Mouse (Mus musculus): Measurements from ENCODE around the gene Ehbp1l1. TPM values are rescaled to one million over a fixed set of nuclear protein-coding genes. Genes with fewer than 3 reads are reported as not detected.
"Not testable (repeated sequence)": the region's sequence is repeated elsewhere in the genome, so short reads cannot be mapped to it uniquely, and the experiment has no call there.

The Ehbp1l1 gene
- polyA plus RNA-seq, 1 experiment from 2014 or later: 20.0 TPM

GRCm38 (mm10) chr19:5687738-5688137, 38.4 kb downstream of the Ehbp1l1 start:
- Histone ChIP-seq H3K9ac (replicated peaks; ENCODE audit: low read depth, low read length) (peak overlapping the region; percentile 78), H3K27me3 (replicated peaks; ENCODE audit: control insufficient read depth, insufficient read depth, low read length) (no peaks in the 10 kb centered on the region), H3K27ac (ENCODE audit: low read length) (peak overlapping the region; percentile 91; the same call in 1 of the 2 replicates), H3K4me2 (ENCODE audit: low read length) (peak overlapping the region; percentile 99), H3K4me1 (replicated peaks; ENCODE audit: control insufficient read depth, insufficient read depth, low read length) (peaks cover 45% of the 10 kb centered on the region), H3K4me3 (replicated peaks; ENCODE audit: low read length) (peak overlapping the region; percentile 85), H3K36me3 (ENCODE audit: control insufficient read depth, insufficient read depth) (peaks cover 17% of the 10 kb centered on the region), H3K9me3 (ENCODE audit: control insufficient read depth, low read length) (no peaks in the 10 kb centered on the region)
- 21% methylated on average over 9 of the region's 9 CpGs for WGBS
- ATAC-seq: no peak

- not testable (repeated sequence) for H3K4me3 ChIP-seq (replicated peaks; ENCODE audit: low read length); ATAC-seq; H3K4me2 ChIP-seq (ENCODE audit: low read length); H3K27ac ChIP-seq (ENCODE audit: low read length); H3K9ac ChIP-seq (replicated peaks; ENCODE audit: low read depth, low read length); H3K9me3 ChIP-seq (ENCODE audit: control insufficient read depth, low read length); H3K27me3 ChIP-seq (replicated peaks; ENCODE audit: control insufficient read depth, insufficient read depth, low read length)
- Histone ChIP-seq H3K4me1 (replicated peaks; ENCODE audit: control insufficient read depth, insufficient read depth, low read length) (peaks cover 37% of the 10 kb centered on the region), H3K36me3 (ENCODE audit: control insufficient read depth, insufficient read depth) (peaks cover 24% of the 10 kb centered on the region)
- 92% methylated on average over 12 of the region's 12 CpGs for WGBS
Measured at GRCm38 (mm10) chr19:5686954-5687353, 39.2 kb downstream of the Ehbp1l1 start.

- no peaks in the 10 kb centered on the region for H3K27me3 ChIP-seq (replicated peaks; ENCODE audit: control insufficient read depth, insufficient read depth, low read length)
- no peak overlapping the region for H3K4me3 ChIP-seq (replicated peaks; ENCODE audit: low read length)
- no peak overlapping the region for H3K27ac ChIP-seq (ENCODE audit: low read length)
- no peaks in the 10 kb centered on the region for H3K9me3 ChIP-seq (ENCODE audit: control insufficient read depth, low read length)
- H3K36me3 ChIP-seq (ENCODE audit: control insufficient read depth, insufficient read depth): peaks cover 28% of the 10 kb centered on the region
- H3K9ac ChIP-seq (replicated peaks; ENCODE audit: low read depth, low read length): no peak overlapping the region
- ATAC-seq: no peak
- peaks cover 32% of the 10 kb centered on the region for H3K4me1 ChIP-seq (replicated peaks; ENCODE audit: control insufficient read depth, insufficient read depth, low read length)
- no peak overlapping the region for H3K4me2 ChIP-seq (ENCODE audit: low read length)
- 95% methylated on average over 13 of the region's 13 CpGs for WGBS
Measured at GRCm38 (mm10) chr19:5686437-5686836, 39.7 kb downstream of the Ehbp1l1 start.

- 97% methylated on average over 11 of the region's 11 CpGs for WGBS
- Histone ChIP-seq H3K27me3 (replicated peaks; ENCODE audit: control insufficient read depth, insufficient read depth, low read length) (no peaks in the 10 kb centered on the region), H3K36me3 (ENCODE audit: control insufficient read depth, insufficient read depth) (peaks cover 33% of the 10 kb centered on the region), H3K4me3 (replicated peaks; ENCODE audit: low read length) (no peak overlapping the region), H3K27ac (ENCODE audit: low read length) (no peak overlapping the region), H3K9ac (replicated peaks; ENCODE audit: low read depth, low read length) (no peak overlapping the region), H3K9me3 (ENCODE audit: control insufficient read depth, low read length) (no peaks in the 10 kb centered on the region), H3K4me1 (replicated peaks; ENCODE audit: control insufficient read depth, insufficient read depth, low read length) (peaks cover 27% of the 10 kb centered on the region), H3K4me2 (ENCODE audit: low read length) (no peak overlapping the region)
- no peak for ATAC-seq
Measured at GRCm38 (mm10) chr19:5685861-5686260, 40.3 kb downstream of the Ehbp1l1 start.

GRCm38 (mm10) chr19:5685431-5685830, 40.7 kb downstream of the Ehbp1l1 start:
- 93% methylated on average over 19 of the region's 19 CpGs for WGBS

GRCm38 (mm10) chr19:5684985-5685384, 41.1 kb downstream of the Ehbp1l1 start:
- ATAC-seq: no peak
- H3K4me3 ChIP-seq (replicated peaks; ENCODE audit: low read length): no peak overlapping the region
- no peak overlapping the region for H3K4me2 ChIP-seq (ENCODE audit: low read length)
- no peaks in the 10 kb centered on the region for H3K9me3 ChIP-seq (ENCODE audit: control insufficient read depth, low read length)
- H3K36me3 ChIP-seq (ENCODE audit: control insufficient read depth, insufficient read depth): peaks cover 38% of the 10 kb centered on the region
- H3K27me3 ChIP-seq (replicated peaks; ENCODE audit: control insufficient read depth, insufficient read depth, low read length): no peaks in the 10 kb centered on the region
- H3K9ac ChIP-seq (replicated peaks; ENCODE audit: low read depth, low read length): no peak overlapping the region
- H3K27ac ChIP-seq (ENCODE audit: low read length): no peak overlapping the region
- WGBS: 89% methylated on average over 13 of the region's 13 CpGs
- H3K4me1 ChIP-seq (replicated peaks; ENCODE audit: control insufficient read depth, insufficient read depth, low read length): peaks cover 18% of the 10 kb centered on the region

More at GRCm38 (mm10) chr19:5685431-5685830, 40.7 kb downstream of the Ehbp1l1 start:
- no peaks in the 10 kb centered on the region for H3K9me3 ChIP-seq (ENCODE audit: control insufficient read depth, low read length)
- H3K4me1 ChIP-seq (replicated peaks; ENCODE audit: control insufficient read depth, insufficient read depth, low read length): peaks cover 23% of the 10 kb centered on the region
- peaks cover 36% of the 10 kb centered on the region for H3K36me3 ChIP-seq (ENCODE audit: control insufficient read depth, insufficient read depth)
- no peak overlapping the region for H3K27ac ChIP-seq (ENCODE audit: low read length)
- H3K27me3 ChIP-seq (replicated peaks; ENCODE audit: control insufficient read depth, insufficient read depth, low read length): no peaks in the 10 kb centered on the region
- no peak overlapping the region for H3K9ac ChIP-seq (replicated peaks; ENCODE audit: low read depth, low read length)
- ATAC-seq: no peak
- H3K4me3 ChIP-seq (replicated peaks; ENCODE audit: low read length): no peak overlapping the region
- no peak overlapping the region for H3K4me2 ChIP-seq (ENCODE audit: low read length)

GRCm38 (mm10) chr19:5684236-5684635, 41.9 kb downstream of the Ehbp1l1 start:
- no peak for ATAC-seq
- H3K27ac ChIP-seq (ENCODE audit: low read length): no peak overlapping the region
- H3K36me3 ChIP-seq (ENCODE audit: control insufficient read depth, insufficient read depth): peaks cover 40% of the 10 kb centered on the region
- peaks cover 11% of the 10 kb centered on the region for H3K4me1 ChIP-seq (replicated peaks; ENCODE audit: control insufficient read depth, insufficient read depth, low read length)
- no peak overlapping the region for H3K4me3 ChIP-seq (replicated peaks; ENCODE audit: low read length)
- H3K9ac ChIP-seq (replicated peaks; ENCODE audit: low read depth, low read length): no peak overlapping the region
- no peaks in the 10 kb centered on the region for H3K27me3 ChIP-seq (replicated peaks; ENCODE audit: control insufficient read depth, insufficient read depth, low read length)
- no peaks in the 10 kb centered on the region for H3K9me3 ChIP-seq (ENCODE audit: control insufficient read depth, low read length)
- WGBS: 91% methylated on average over 12 of the region's 12 CpGs
- no peak overlapping the region for H3K4me2 ChIP-seq (ENCODE audit: low read length)

GRCm38 (mm10) chr19:5680432-5680831, 45.7 kb downstream of the Ehbp1l1 start:
- Histone ChIP-seq H3K9ac (replicated peaks; ENCODE audit: low read depth, low read length) (no peak overlapping the region), H3K36me3 (ENCODE audit: control insufficient read depth, insufficient read depth) (peaks cover 51% of the 10 kb centered on the region), H3K4me3 (replicated peaks; ENCODE audit: low read length) (no peak overlapping the region), H3K4me1 (replicated peaks; ENCODE audit: control insufficient read depth, insufficient read depth, low read length) (no peaks in the 10 kb centered on the region), H3K4me2 (ENCODE audit: low read length) (no peak overlapping the region), H3K27ac (ENCODE audit: low read length) (no peak overlapping the region), H3K27me3 (replicated peaks; ENCODE audit: control insufficient read depth, insufficient read depth, low read length) (no peaks in the 10 kb centered on the region), H3K9me3 (ENCODE audit: control insufficient read depth, low read length) (no peaks in the 10 kb centered on the region)
- WGBS: 92% methylated on average over 4 of the region's 4 CpGs
- no peak for ATAC-seq

- ATAC-seq: no peak
- peaks cover 4% of the 10 kb centered on the region for H3K4me1 ChIP-seq (replicated peaks; ENCODE audit: control insufficient read depth, insufficient read depth, low read length)
- no peak overlapping the region for H3K27ac ChIP-seq (ENCODE audit: low read length)
- no peak overlapping the region for H3K4me3 ChIP-seq (replicated peaks; ENCODE audit: low read length)
- no peak overlapping the region for H3K4me2 ChIP-seq (ENCODE audit: low read length)
- H3K9ac ChIP-seq (replicated peaks; ENCODE audit: low read depth, low read length): no peak overlapping the region
- no peaks in the 10 kb centered on the region for H3K27me3 ChIP-seq (replicated peaks; ENCODE audit: control insufficient read depth, insufficient read depth, low read length)
- H3K9me3 ChIP-seq (ENCODE audit: control insufficient read depth, low read length): no peaks in the 10 kb centered on the region
- 94% methylated on average over 4 of the region's 4 CpGs for WGBS
- peaks cover 23% of the 10 kb centered on the region for H3K36me3 ChIP-seq (ENCODE audit: control insufficient read depth, insufficient read depth)
Measured at GRCm38 (mm10) chr19:5668372-5668771, 57.7 kb downstream of the Ehbp1l1 start.

- Histone ChIP-seq H3K27ac (ENCODE audit: low read length) (no peak overlapping the region), H3K9me3 (ENCODE audit: control insufficient read depth, low read length) (no peaks in the 10 kb centered on the region), H3K36me3 (ENCODE audit: control insufficient read depth, insufficient read depth) (peaks cover 18% of the 10 kb centered on the region), H3K4me1 (replicated peaks; ENCODE audit: control insufficient read depth, insufficient read depth, low read length) (peaks cover 9% of the 10 kb centered on the region), H3K27me3 (replicated peaks; ENCODE audit: control insufficient read depth, insufficient read depth, low read length) (no peaks in the 10 kb centered on the region), H3K9ac (replicated peaks; ENCODE audit: low read depth, low read length) (no peak overlapping the region), H3K4me2 (ENCODE audit: low read length) (no peak overlapping the region), H3K4me3 (replicated peaks; ENCODE audit: low read length) (no peak overlapping the region)
- no peak for ATAC-seq
- 85% methylated on average over 18 of the region's 18 CpGs for WGBS
Measured at GRCm38 (mm10) chr19:5666386-5666785, 59.7 kb downstream of the Ehbp1l1 start.
